Mouse (Mus musculus): ENCODE data around the gene Med11.

Med11 gene

GRCm38 (mm10) chr11:70502018-70502417 lies 50.3 kb downstream of the Med11 start:
- DNase-seq (ENCODE audit: low spot score in 2 of 2): no peak
